Mouse (Mus musculus): ENCODE measurements around the gene Slc39a11.

Gene Slc39a11

GRCm38 (mm10) chr11:113291781-113292714, 357.8 kb downstream of the Slc39a11 start:
- DNase-seq (ENCODE audit: low spot score in 2 of 2), result no peak

- DNase-seq (ENCODE audit: low spot score in 2 of 2), result no peak
These were observed 359.0 kb downstream of the Slc39a11 start for GRCm38 (mm10) chr11:113290911-113291310.

GRCm38 (mm10) chr11:113284951-113285741, 364.7 kb downstream of the Slc39a11 start:
- no peak for DNase-seq (ENCODE audit: low spot score in 2 of 2)

- peak; percentile 48 to 56 for DNase-seq (ENCODE audit: low spot score in 2 of 2)
These were observed 366.5 kb downstream of the Slc39a11 start for GRCm38 (mm10) chr11:113283376-113283811.

GRCm38 (mm10) chr11:113278238-113278637, 371.6 kb downstream of the Slc39a11 start:
- DNase-seq (ENCODE audit: low spot score in 2 of 2), result no peak

GRCm38 (mm10) chr11:113277034-113277612, 372.8 kb downstream of the Slc39a11 start:
- no peak for DNase-seq (ENCODE audit: low spot score in 2 of 2)

GRCm38 (mm10) chr11:113276518-113276917, 373.4 kb downstream of the Slc39a11 start:
- DNase-seq (ENCODE audit: low spot score in 2 of 2), result no peak

GRCm38 (mm10) chr11:113274037-113274436, 375.8 kb downstream of the Slc39a11 start:
- no peak for DNase-seq (ENCODE audit: low spot score in 2 of 2)

- peak in 1 of 2 experiments; percentile 55 for DNase-seq (ENCODE audit: low spot score in 2 of 2)
These were observed 378.0 kb downstream of the Slc39a11 start for GRCm38 (mm10) chr11:113271857-113272256.

GRCm38 (mm10) chr11:113268831-113269319, 381.0 kb downstream of the Slc39a11 start:
- no peak for DNase-seq (ENCODE audit: low spot score in 2 of 2)

- no peak for DNase-seq (ENCODE audit: low spot score in 2 of 2)
These were observed 382.2 kb downstream of the Slc39a11 start for GRCm38 (mm10) chr11:113267516-113268230.

- DNase-seq (ENCODE audit: low spot score in 2 of 2), result no peak
These were observed 383.2 kb downstream of the Slc39a11 start for GRCm38 (mm10) chr11:113266706-113267105.

- no peak for DNase-seq (ENCODE audit: low spot score in 2 of 2)
These were observed 384.3 kb downstream of the Slc39a11 start for GRCm38 (mm10) chr11:113265567-113265966.

GRCm38 (mm10) chr11:113263971-113264370, 385.9 kb downstream of the Slc39a11 start:
- DNase-seq (ENCODE audit: low spot score in 2 of 2), result no peak

GRCm38 (mm10) chr11:113262062-113262461, 387.8 kb downstream of the Slc39a11 start:
- no peak for DNase-seq (ENCODE audit: low spot score in 2 of 2)

- DNase-seq (ENCODE audit: low spot score in 2 of 2), result no peak
These were observed 388.5 kb downstream of the Slc39a11 start for GRCm38 (mm10) chr11:113261421-113261820.

- DNase-seq (ENCODE audit: low spot score in 2 of 2), result peak; percentile 50 to 68
These were observed 390.0 kb downstream of the Slc39a11 start for GRCm38 (mm10) chr11:113259712-113260382.

- DNase-seq (ENCODE audit: low spot score in 2 of 2), result no peak
These were observed 391.9 kb downstream of the Slc39a11 start for GRCm38 (mm10) chr11:113258016-113258415.

GRCm38 (mm10) chr11:113254653-113255052, 395.2 kb downstream of the Slc39a11 start:
- DNase-seq (ENCODE audit: low spot score in 2 of 2), result no peak

- no peak for DNase-seq (ENCODE audit: low spot score in 2 of 2)
These were observed 396.7 kb downstream of the Slc39a11 start for GRCm38 (mm10) chr11:113253169-113253568.

- DNase-seq (ENCODE audit: low spot score in 2 of 2), result no peak
These were observed 398.7 kb downstream of the Slc39a11 start for GRCm38 (mm10) chr11:113251172-113251571.

All from urinary bladder, adult 18-20 months (tissue).